Mouse (Mus musculus) G1E (cell line): ENCODE results near the gene Cubn. TPM values are rescaled to one million over a fixed set of nuclear protein-coding genes. Genes with fewer than 3 reads are reported as not detected.

Experiments used
- ATAC-seq: 2 replicates; pipeline ENCODE4 v1.8.0; 2016; ENCODE audit warnings: mild to moderate bottlenecking; ENCODE audit not compliant: insufficient number of reproducible peaks, poor library complexity, low FRiP score, severe bottlenecking; ENCODE audit errors: extremely low read depth
- DNase-seq: peaks from one replicate; pipeline ENCODE4 v3.0.0; 2012; ENCODE audit warnings: low spot score
- H3K27me3 ChIP-seq: 2 replicates; pipeline ENCODE4 v1.6.1; 2012; ENCODE audit warnings: mild to moderate bottlenecking, low read length, inconsistent platforms; ENCODE audit not compliant: insufficient read depth
- H3K36me3 ChIP-seq: replicated peaks from 2 replicates; pipeline ENCODE3; 2012; ENCODE audit warnings: mild to moderate bottlenecking, inconsistent platforms
- H3K4me1 ChIP-seq: 2 replicates; pipeline ENCODE4 v1.6.1; 2012; ENCODE audit warnings: low read depth, low read length, inconsistent platforms, mixed read lengths; ENCODE audit not compliant: insufficient read depth
- H3K4me3 ChIP-seq: 2 replicates; pipeline ENCODE4 v1.5.1; 2012; ENCODE audit warnings: low read depth, mild to moderate bottlenecking, inconsistent platforms, low read length, moderate library complexity, mixed read lengths
- H3K9me3 ChIP-seq: replicated peaks from 2 replicates; pipeline ENCODE4 v1.6.1; 2012; ENCODE audit warnings: inconsistent platforms
- CTCF ChIP-seq: IDR thresholded peaks from 2 replicates; pipeline ENCODE4 v1.5.1; 2012; ENCODE audit warnings: low read depth, low read length, inconsistent platforms, mixed read lengths
- GATA1 ChIP-seq: IDR thresholded peaks from 2 replicates; pipeline ENCODE4 v1.6.1; 2012; ENCODE audit warnings: borderline replicate concordance, low read length, inconsistent platforms, mixed read lengths
- GATA2 ChIP-seq: IDR thresholded peaks from 2 replicates; pipeline ENCODE4 v1.6.1; 2012; ENCODE audit warnings: low read depth, low read length, inconsistent platforms, borderline replicate concordance
- POLR2AphosphoS5 ChIP-seq: IDR thresholded peaks from 2 replicates; pipeline ENCODE4 v1.6.1; 2012; ENCODE audit warnings: low read depth, low read length, inconsistent platforms; ENCODE audit not compliant: insufficient replicate concordance
- TAL1 ChIP-seq: conservative IDR thresholded peaks from 2 replicates; pipeline ENCODE4 v1.6.1; 2012; ENCODE audit warnings: low read depth, low read length, inconsistent platforms, mixed read lengths
- polyA plus RNA-seq: library from polyadenylated mRNA; stranded (reverse); fragments of >175 nt; gene quantifications from 2 replicates; pipeline ENCODE4 v1.2.3, GENCODE M21; 2012
- total RNA-seq, 2 experiments: library from RNA; stranded (forward) in 1 of 2; stranded (reverse) in 1 of 2; fragments of 200-1000 nt in 1 of 2; fragments of >200 nt in 1 of 2; fragmentation: Nextera tagmentation in 1 of 2; gene quantifications; 2 replicates each; pipeline ENCODE4 v1.2.3; 2014 to 2017

The Cubn gene
- total and polyA plus RNA-seq, 3 experiments, result 0.16 TPM; not detected in 2

- ATAC-seq (no peak), DNase-seq (no peak)
- TF ChIP-seq GATA1, result no peak
- TF ChIP-seq TAL1, result no peak
- TF ChIP-seq POLR2AphosphoS5, result no peak
- TF ChIP-seq GATA2, result no peak
- no peak for TF ChIP-seq CTCF
- Histone ChIP-seq H3K4me1 (peaks cover 20% of the 10 kb centered on the region), H3K9me3 (no peaks in the 10 kb centered on the region), H3K36me3 (no peaks in the 10 kb centered on the region), H3K4me3 (no peak overlapping the region), H3K27me3 (no peaks in the 10 kb centered on the region)
These were observed 86.5 kb downstream of the Cubn start for GRCm38 (mm10) chr2:13404986-13405678.

GRCm38 (mm10) chr2:13400831-13401230, 90.8 kb downstream of the Cubn start:
- no peak for ATAC-seq
- no peak overlapping the region for H3K4me3 ChIP-seq
- H3K9me3 ChIP-seq, result no peaks in the 10 kb centered on the region

GRCm38 (mm10) chr2:13399480-13400072, 92.0 kb downstream of the Cubn start:
- Histone ChIP-seq H3K4me3 (no peak overlapping the region), H3K36me3 (no peaks in the 10 kb centered on the region), H3K4me1 (peaks cover 11% of the 10 kb centered on the region), H3K9me3 (no peaks in the 10 kb centered on the region), H3K27me3 (no peaks in the 10 kb centered on the region)
- ATAC-seq (no peak), DNase-seq (no peak)
- no peak for TF ChIP-seq POLR2AphosphoS5
- no peak for TF ChIP-seq TAL1
- no peak for TF ChIP-seq CTCF
- no peak for TF ChIP-seq GATA2

More at GRCm38 (mm10) chr2:13400831-13401230, 90.8 kb downstream of the Cubn start:
- Histone ChIP-seq H3K27me3 (no peaks in the 10 kb centered on the region), H3K4me1 (peaks cover 10% of the 10 kb centered on the region; the same call in 1 of the 2 replicates), H3K36me3 (no peaks in the 10 kb centered on the region)
- TF ChIP-seq GATA2 (no peak), POLR2AphosphoS5 (no peak), TAL1 (no peak), CTCF (no peak), GATA1 (no peak)
- DNase-seq, result no peak

- no peak for TF ChIP-seq TAL1
- TF ChIP-seq POLR2AphosphoS5, result no peak
- TF ChIP-seq GATA1, result no peak
- ATAC-seq, result no peak
- Histone ChIP-seq H3K4me3 (no peak overlapping the region), H3K4me1 (peaks cover 17% of the 10 kb centered on the region), H3K27me3 (no peaks in the 10 kb centered on the region), H3K36me3 (no peaks in the 10 kb centered on the region), H3K9me3 (no peaks in the 10 kb centered on the region)
- DNase-seq, result no peak
These were observed 92.7 kb downstream of the Cubn start for GRCm38 (mm10) chr2:13398955-13399354.

GRCm38 (mm10) chr2:13398551-13398950, 93.1 kb downstream of the Cubn start:
- ATAC-seq (no peak), DNase-seq (no peak)
- Histone ChIP-seq H3K4me1 (peaks cover 17% of the 10 kb centered on the region), H3K36me3 (no peaks in the 10 kb centered on the region), H3K9me3 (no peaks in the 10 kb centered on the region), H3K27me3 (no peaks in the 10 kb centered on the region), H3K4me3 (no peak overlapping the region)
- TF ChIP-seq TAL1 (no peak), CTCF (no peak), GATA1 (no peak), GATA2 (no peak), POLR2AphosphoS5 (no peak)

- H3K4me3 ChIP-seq, result no peak overlapping the region
- ATAC-seq (no peak), DNase-seq (no peak)
- TF ChIP-seq POLR2AphosphoS5, result no peak
- TF ChIP-seq GATA2, result no peak
- TF ChIP-seq GATA1, result no peak
- TF ChIP-seq CTCF, result no peak
- no peak for TF ChIP-seq TAL1
- H3K36me3 ChIP-seq, result no peaks in the 10 kb centered on the region
- no peaks in the 10 kb centered on the region for H3K9me3 ChIP-seq
- H3K4me1 ChIP-seq, result peaks cover 35% of the 10 kb centered on the region
- H3K27me3 ChIP-seq, result no peaks in the 10 kb centered on the region
These were observed 95.5 kb downstream of the Cubn start for GRCm38 (mm10) chr2:13396124-13396540.
